Mouse (Mus musculus): ENCODE data around the gene Fxn. TPM values are rescaled to one million over a fixed set of nuclear protein-coding genes. Genes with fewer than 3 reads are reported as not detected.

Gene Fxn
- total RNA-seq (2021), result 1 to 10 TPM; 5.9 to 8.1 TPM
- long read RNA-seq, experiment 1, transcript Fxn-201 (5 exons, 1,114 nt), result major isoform, 5 of 6 reads
- long read RNA-seq, experiment 1, partial matches to known transcripts, result 0 of 6 reads
- long read RNA-seq, experiment 1, other reads (novel, unspliced or antisense), result 0 of 6 reads
- long read RNA-seq, experiment 2, transcript Fxn-201 (5 exons, 1,114 nt), result major isoform, 7 of 9 reads
- long read RNA-seq, experiment 2, partial matches to known transcripts, result 0 of 9 reads
- long read RNA-seq, experiment 2, other reads (novel, unspliced or antisense), result 2 of 9 reads

- peak within 1 kb of the TSS; percentile 60 for H3K4me3 ChIP-seq
- intact Hi-C loops (cut with DNase I), result loop anchor here (5.0 kb wide), 2 partner anchors 277 to 592 kb away; partner anchors contain the start of gene Pip5k1b
- no peak for DNase-seq (ENCODE audit: extremely low spot score in 1 of 2, low spot score in 2 of 2)
- peak; percentile 17 for TF ChIP-seq CTCF (IDR thresholded peaks at IDR 0.05)
- peak within 1 kb of the TSS; percentile 91 for H3K27ac ChIP-seq
Observed at GRCm38 (mm10) chr19:24280601-24281228, at the start of gene Fxn. Gene Fxn (minus strand): TSS chr19:24280605.

DNA sequence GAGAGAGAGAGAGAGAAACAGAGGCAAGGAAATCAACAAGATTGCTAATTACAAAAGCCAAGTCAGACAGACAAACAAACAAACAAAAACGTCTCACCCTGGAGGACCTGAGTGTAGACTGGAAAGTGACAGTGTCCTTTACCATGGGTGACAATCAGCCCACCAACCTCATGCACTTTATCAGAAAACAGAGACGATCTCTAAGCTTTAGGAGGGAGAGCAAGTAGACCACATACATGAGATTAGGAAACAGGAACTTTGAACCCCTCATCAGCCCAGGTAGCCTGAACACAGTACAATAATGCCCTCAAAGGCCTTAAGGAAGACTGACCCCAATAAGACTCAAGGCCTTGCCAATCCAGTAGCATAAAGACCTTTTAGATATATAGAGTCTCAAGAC lies 47.5 kb upstream of the Fxn start:
- DNase-seq (ENCODE audit: extremely low spot score in 1 of 2, low spot score in 2 of 2), result no peak
- no peak overlapping the region for H3K27ac ChIP-seq
- intact Hi-C loops (cut with DNase I), result no loop called here

DNA sequence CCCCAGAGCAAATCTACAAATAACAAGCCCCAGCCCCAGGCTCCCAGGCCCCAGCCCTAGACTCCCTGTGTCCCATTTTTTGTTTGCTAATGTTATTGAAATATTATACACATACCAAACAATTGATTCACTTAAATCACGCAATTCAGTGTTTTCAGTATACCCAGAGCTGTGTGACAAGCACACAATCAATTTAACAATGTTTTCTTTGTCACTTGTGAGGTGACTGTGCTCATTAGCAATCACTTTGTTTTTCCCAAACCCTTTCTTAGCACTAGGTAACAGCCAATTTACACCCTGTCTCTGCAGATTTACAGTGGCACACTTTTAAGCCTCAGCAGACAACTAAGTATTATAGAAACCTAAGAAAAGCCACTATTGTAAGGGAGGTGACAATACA lies 46.6 kb upstream of the Fxn start:
- Histone ChIP-seq H3K4me3 (no peak overlapping the region), H3K27ac (no peak overlapping the region)
- intact Hi-C loops (cut with DNase I), result loop anchor here (1.0 kb wide), 1 partner anchor 89 kb away; no protein-coding TSS in a partner anchor
- TF ChIP-seq CTCF (IDR thresholded peaks at IDR 0.05), result no peak
- DNase-seq (ENCODE audit: extremely low spot score in 1 of 2, low spot score in 2 of 2), result no peak

More for the DNA sequence above, 47.5 kb upstream of the Fxn start:
- no peak overlapping the region for H3K4me3 ChIP-seq
- no peak for TF ChIP-seq CTCF (IDR thresholded peaks at IDR 0.05)

- H3K4me3 ChIP-seq, result no peak overlapping the region
- peak overlapping the region; percentile 44; the same call in 1 of the 2 replicates for H3K27ac ChIP-seq
- intact Hi-C loops (cut with DNase I), result loop anchor here (1.0 kb wide), 1 partner anchor 91 kb away; no protein-coding TSS in a partner anchor
- no peak for DNase-seq (ENCODE audit: extremely low spot score in 1 of 2, low spot score in 2 of 2)
- no peak for TF ChIP-seq CTCF (IDR thresholded peaks at IDR 0.05)
Observed at GRCm38 (mm10) chr19:24325692-24326091, 45.3 kb upstream of the Fxn start.

DNA sequence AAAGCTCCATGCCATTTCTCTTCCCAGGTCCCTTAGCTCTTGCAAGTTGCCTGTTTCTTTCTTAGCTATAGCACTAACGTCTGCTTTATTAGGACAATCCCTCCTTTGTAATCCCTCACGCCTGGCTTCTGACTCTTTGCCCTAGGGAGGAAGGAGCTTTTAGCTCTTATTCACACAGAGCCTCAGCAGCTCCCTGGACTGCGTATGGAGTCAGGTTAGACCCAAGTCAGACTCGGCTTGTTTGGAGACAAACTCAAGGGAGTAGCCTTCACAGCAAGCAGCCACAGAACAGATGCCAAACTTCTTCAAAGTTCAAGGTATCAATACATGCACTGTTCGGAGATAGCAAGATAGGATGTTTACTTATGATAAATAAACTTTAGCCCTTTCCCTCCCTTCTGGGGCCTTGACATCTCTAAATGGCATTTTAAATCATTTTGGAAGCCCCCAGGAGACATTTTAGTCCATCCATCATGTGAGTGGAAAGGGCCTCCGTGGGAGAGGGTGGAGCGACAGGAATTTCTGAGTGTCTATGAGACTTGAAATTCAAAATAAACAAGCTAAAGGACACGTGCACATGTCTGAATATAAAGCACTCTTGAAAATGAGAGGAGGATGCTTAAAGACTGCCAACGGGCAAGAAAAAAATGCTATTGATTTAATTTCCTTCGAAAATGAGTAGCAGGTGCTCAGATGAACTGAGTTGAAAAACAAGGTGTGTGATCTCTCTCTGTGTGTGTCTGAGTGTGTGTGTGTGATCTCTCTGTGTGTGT lies 43.6 kb upstream of the Fxn start:
- no peak overlapping the region for H3K4me3 ChIP-seq
- TF ChIP-seq CTCF (IDR thresholded peaks at IDR 0.05), result no peak
- H3K27ac ChIP-seq, result no peak overlapping the region
- intact Hi-C loops (cut with DNase I), result no loop called here
- no peak for DNase-seq (ENCODE audit: extremely low spot score in 1 of 2, low spot score in 2 of 2)

DNA sequence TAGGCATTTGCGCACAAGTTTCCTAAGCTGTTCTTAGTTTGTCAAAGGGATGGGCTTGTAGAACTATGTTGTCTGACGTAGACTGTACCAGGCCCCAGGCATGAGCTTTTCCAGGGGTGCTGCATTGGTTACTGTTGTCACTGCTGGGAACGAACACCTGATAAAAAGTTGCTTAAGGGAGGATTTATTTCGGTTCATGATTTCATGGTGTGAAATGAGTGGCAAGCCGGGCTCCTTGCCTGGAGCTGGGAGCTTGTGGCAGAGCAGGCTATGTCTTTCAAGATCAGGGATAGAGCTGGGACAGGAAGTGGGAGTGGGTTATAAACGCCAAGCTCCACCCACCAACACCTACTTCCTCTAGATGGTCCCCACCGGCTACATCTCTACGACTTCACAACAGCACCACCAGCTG lies 41.5 kb upstream of the Fxn start:
- Histone ChIP-seq H3K27ac (no peak overlapping the region), H3K4me3 (no peak overlapping the region)
- no peak for TF ChIP-seq CTCF (IDR thresholded peaks at IDR 0.05)
- intact Hi-C loops (cut with DNase I), result no loop called here
- no peak for DNase-seq (ENCODE audit: extremely low spot score in 1 of 2, low spot score in 2 of 2)

DNA sequence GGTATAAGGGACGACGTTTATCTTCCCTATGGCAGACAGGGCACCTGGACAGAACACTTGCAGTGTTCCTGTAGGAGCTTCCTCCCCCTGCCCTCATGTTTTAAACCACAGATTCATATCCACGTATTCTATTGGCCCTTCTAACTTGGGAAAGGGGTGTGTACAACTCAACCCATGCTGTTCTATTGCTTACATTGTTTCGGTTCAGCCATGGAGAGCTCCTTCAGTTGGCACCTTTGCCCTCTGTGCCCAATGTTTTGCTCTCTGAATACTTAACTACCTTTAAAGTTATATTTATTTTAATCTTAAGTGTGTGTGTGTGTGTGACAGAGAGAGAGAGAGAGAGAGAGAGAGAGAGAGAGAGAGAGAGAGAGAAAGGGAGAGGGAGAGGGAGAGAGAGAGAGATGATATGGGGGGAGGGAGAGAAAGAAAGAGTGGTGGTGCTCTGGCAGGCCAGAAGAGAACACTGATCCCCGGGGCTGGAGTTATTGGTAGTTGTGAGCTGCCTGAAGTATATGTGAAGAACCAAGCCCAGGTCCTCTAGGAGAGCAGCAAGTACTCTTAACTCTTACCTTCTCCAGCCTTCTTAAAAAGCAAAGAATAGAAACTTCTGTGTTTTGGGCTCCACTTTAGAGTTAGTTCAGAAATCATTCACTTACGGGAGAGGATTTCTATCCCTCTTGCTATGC lies 41.0 kb upstream of the Fxn start:
- no peak for DNase-seq (ENCODE audit: extremely low spot score in 1 of 2, low spot score in 2 of 2)
- Histone ChIP-seq H3K4me3 (no peak overlapping the region), H3K27ac (no peak overlapping the region)
- intact Hi-C loops (cut with DNase I), result no loop called here
- TF ChIP-seq CTCF (IDR thresholded peaks at IDR 0.05), result no peak

DNA sequence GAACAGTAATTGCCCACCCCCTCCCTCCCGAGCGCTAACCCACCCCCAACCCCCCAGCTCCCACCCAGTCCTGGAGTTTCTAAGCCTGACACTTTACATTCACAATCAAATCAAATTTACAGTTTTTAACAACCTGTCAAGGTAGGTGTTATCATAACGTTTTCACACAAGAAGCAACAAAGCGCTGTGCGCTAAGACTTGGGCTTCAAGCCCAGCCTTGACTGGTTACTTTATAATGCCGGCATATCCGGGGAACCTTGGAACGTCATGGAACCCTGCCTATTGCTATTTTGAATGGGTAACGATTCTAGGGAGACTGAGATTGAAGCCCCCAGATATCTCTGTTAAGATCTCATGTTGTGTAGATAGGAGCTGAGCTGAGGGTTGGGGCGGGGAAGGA lies 37.8 kb upstream of the Fxn start:
- intact Hi-C loops (cut with DNase I), result no loop called here
- no peak for TF ChIP-seq CTCF (IDR thresholded peaks at IDR 0.05)

GRCm38 (mm10) chr19:24317731-24318130 lies 37.3 kb upstream of the Fxn start:
- intact Hi-C loops (cut with DNase I), result no loop called here
- Histone ChIP-seq H3K27ac (no peak overlapping the region), H3K4me3 (no peak overlapping the region)
- TF ChIP-seq CTCF (IDR thresholded peaks at IDR 0.05), result no peak
- DNase-seq (ENCODE audit: extremely low spot score in 1 of 2, low spot score in 2 of 2), result no peak

More for the DNA sequence above, 37.8 kb upstream of the Fxn start:
- DNase-seq (ENCODE audit: extremely low spot score in 1 of 2, low spot score in 2 of 2), result no peak
- H3K27ac ChIP-seq, result no peak overlapping the region
- no peak overlapping the region for H3K4me3 ChIP-seq

- TF ChIP-seq CTCF (IDR thresholded peaks at IDR 0.05), result no peak
- no peak overlapping the region for H3K4me3 ChIP-seq
- H3K27ac ChIP-seq, result no peak overlapping the region
- no peak for DNase-seq (ENCODE audit: extremely low spot score in 1 of 2, low spot score in 2 of 2)
- intact Hi-C loops (cut with DNase I), result no loop called here
Observed at GRCm38 (mm10) chr19:24317038-24317591, 36.7 kb upstream of the Fxn start.

GRCm38 (mm10) chr19:24316060-24316725 lies 35.8 kb upstream of the Fxn start:
- intact Hi-C loops (cut with DNase I), result no loop called here
- H3K27ac ChIP-seq, result no peak overlapping the region
- no peak overlapping the region for H3K4me3 ChIP-seq
- no peak for DNase-seq (ENCODE audit: extremely low spot score in 1 of 2, low spot score in 2 of 2)
- no peak for TF ChIP-seq CTCF (IDR thresholded peaks at IDR 0.05)
